Mouse (Mus musculus): ENCODE data around the gene Aff4. TPM values are rescaled to one million over a fixed set of nuclear protein-coding genes. Genes with fewer than 3 reads are reported as not detected.

The Aff4 gene
- polyA plus RNA-seq, 1 experiment: 18.7 TPM

- Histone ChIP-seq H3K27me3 (replicated peaks; ENCODE audit: control insufficient read depth, insufficient read depth, low read length) (no peaks in the 10 kb centered on the region), H3K4me3 (ENCODE audit: insufficient read depth, low read depth, low read length) (no peak overlapping the region), H3K4me1 (ENCODE audit: control insufficient read depth, insufficient read depth, low read length) (peaks cover 4% of the 10 kb centered on the region; the same call in 1 of the 2 replicates), H3K36me3 (ENCODE audit: control insufficient read depth, insufficient read depth, low read length) (no peaks in the 10 kb centered on the region), H3K27ac (ENCODE audit: insufficient read depth, low read depth, low read length) (no peak overlapping the region)
- 87% methylated on average over 8 of the region's 8 CpGs for WGBS
- no peak for DNase-seq
- TF ChIP-seq POLR2A (IDR thresholded peaks at IDR 0.05; ENCODE audit: low read depth, low read length) (no peak), CTCF (conservative IDR thresholded peaks at IDR 0.05; ENCODE audit: insufficient read depth, insufficient read length, low read depth, low read length) (no peak)
Measured at GRCm38 (mm10) chr11:53447996-53448395, 97.4 kb downstream of the Aff4 start.

GRCm38 (mm10) chr11:53448529-53448928, 97.9 kb downstream of the Aff4 start:
- Histone ChIP-seq H3K27me3 (replicated peaks; ENCODE audit: control insufficient read depth, insufficient read depth, low read length) (no peaks in the 10 kb centered on the region), H3K4me3 (ENCODE audit: insufficient read depth, low read depth, low read length) (no peak overlapping the region), H3K27ac (ENCODE audit: insufficient read depth, low read depth, low read length) (no peak overlapping the region), H3K4me1 (ENCODE audit: control insufficient read depth, insufficient read depth, low read length) (peaks cover 4% of the 10 kb centered on the region; the same call in 1 of the 2 replicates), H3K36me3 (ENCODE audit: control insufficient read depth, insufficient read depth, low read length) (no peaks in the 10 kb centered on the region)
- peak; percentile 94 for DNase-seq
- WGBS: 65% methylated on average over 1 of the region's 1 CpGs
- TF ChIP-seq CTCF (conservative IDR thresholded peaks at IDR 0.05; ENCODE audit: insufficient read depth, insufficient read length, low read depth, low read length): no peak
- no peak for TF ChIP-seq POLR2A (IDR thresholded peaks at IDR 0.05; ENCODE audit: low read depth, low read length)

- no peak for DNase-seq
Measured at GRCm38 (mm10) chr11:53450070-53450705, 99.6 kb downstream of the Aff4 start.

GRCm38 (mm10) chr11:53451361-53451760, 100.7 kb downstream of the Aff4 start:
- 46% methylated on average over 2 of the region's 2 CpGs for WGBS
- no peak for DNase-seq
- Histone ChIP-seq H3K4me3 (ENCODE audit: insufficient read depth, low read depth, low read length) (no peak overlapping the region), H3K27ac (ENCODE audit: insufficient read depth, low read depth, low read length) (no peak overlapping the region), H3K27me3 (replicated peaks; ENCODE audit: control insufficient read depth, insufficient read depth, low read length) (no peaks in the 10 kb centered on the region), H3K36me3 (ENCODE audit: control insufficient read depth, insufficient read depth, low read length) (no peaks in the 10 kb centered on the region), H3K4me1 (ENCODE audit: control insufficient read depth, insufficient read depth, low read length) (peaks cover 4% of the 10 kb centered on the region; the same call in 1 of the 2 replicates)
- TF ChIP-seq POLR2A (IDR thresholded peaks at IDR 0.05; ENCODE audit: low read depth, low read length) (no peak), CTCF (conservative IDR thresholded peaks at IDR 0.05; ENCODE audit: insufficient read depth, insufficient read length, low read depth, low read length) (no peak)

More at GRCm38 (mm10) chr11:53450070-53450705, 99.6 kb downstream of the Aff4 start:
- Histone ChIP-seq H3K27ac (ENCODE audit: insufficient read depth, low read depth, low read length) (no peak overlapping the region), H3K27me3 (replicated peaks; ENCODE audit: control insufficient read depth, insufficient read depth, low read length) (no peaks in the 10 kb centered on the region), H3K4me1 (ENCODE audit: control insufficient read depth, insufficient read depth, low read length) (peaks cover 4% of the 10 kb centered on the region; the same call in 1 of the 2 replicates), H3K36me3 (ENCODE audit: control insufficient read depth, insufficient read depth, low read length) (no peaks in the 10 kb centered on the region), H3K4me3 (ENCODE audit: insufficient read depth, low read depth, low read length) (no peak overlapping the region)
- no peak for TF ChIP-seq POLR2A (IDR thresholded peaks at IDR 0.05; ENCODE audit: low read depth, low read length)
- TF ChIP-seq CTCF (conservative IDR thresholded peaks at IDR 0.05; ENCODE audit: insufficient read depth, insufficient read length, low read depth, low read length): no peak
- 26% methylated on average over 15 of the region's 15 CpGs for WGBS

GRCm38 (mm10) chr11:53452396-53452795, 101.8 kb downstream of the Aff4 start:
- Histone ChIP-seq H3K36me3 (ENCODE audit: control insufficient read depth, insufficient read depth, low read length) (no peaks in the 10 kb centered on the region), H3K27ac (ENCODE audit: insufficient read depth, low read depth, low read length) (no peak overlapping the region), H3K4me3 (ENCODE audit: insufficient read depth, low read depth, low read length) (no peak overlapping the region), H3K27me3 (replicated peaks; ENCODE audit: control insufficient read depth, insufficient read depth, low read length) (no peaks in the 10 kb centered on the region), H3K4me1 (ENCODE audit: control insufficient read depth, insufficient read depth, low read length) (peaks cover 4% of the 10 kb centered on the region; the same call in 1 of the 2 replicates)
- no peak for TF ChIP-seq POLR2A (IDR thresholded peaks at IDR 0.05; ENCODE audit: low read depth, low read length)
- no peak for TF ChIP-seq CTCF (conservative IDR thresholded peaks at IDR 0.05; ENCODE audit: insufficient read depth, insufficient read length, low read depth, low read length)
- WGBS: 81% methylated on average over 9 of the region's 9 CpGs
- peak; percentile 65 for DNase-seq

- Histone ChIP-seq H3K27ac (ENCODE audit: insufficient read depth, low read depth, low read length) (no peak overlapping the region), H3K4me3 (ENCODE audit: insufficient read depth, low read depth, low read length) (no peak overlapping the region), H3K27me3 (replicated peaks; ENCODE audit: control insufficient read depth, insufficient read depth, low read length) (no peaks in the 10 kb centered on the region), H3K36me3 (ENCODE audit: control insufficient read depth, insufficient read depth, low read length) (no peaks in the 10 kb centered on the region), H3K4me1 (ENCODE audit: control insufficient read depth, insufficient read depth, low read length) (peaks cover 4% of the 10 kb centered on the region; the same call in 1 of the 2 replicates)
- TF ChIP-seq CTCF (conservative IDR thresholded peaks at IDR 0.05; ENCODE audit: insufficient read depth, insufficient read length, low read depth, low read length) (no peak), POLR2A (IDR thresholded peaks at IDR 0.05; ENCODE audit: low read depth, low read length) (no peak)
- 88% methylated on average over 5 of the region's 5 CpGs for WGBS
- no peak for DNase-seq
Measured at GRCm38 (mm10) chr11:53453031-53453430, 102.4 kb downstream of the Aff4 start.

- Histone ChIP-seq H3K36me3 (ENCODE audit: control insufficient read depth, insufficient read depth, low read length) (no peaks in the 10 kb centered on the region), H3K4me1 (ENCODE audit: control insufficient read depth, insufficient read depth, low read length) (peaks cover 4% of the 10 kb centered on the region; the same call in 1 of the 2 replicates), H3K27ac (ENCODE audit: insufficient read depth, low read depth, low read length) (no peak within 1 kb of the TSS), H3K27me3 (replicated peaks; ENCODE audit: control insufficient read depth, insufficient read depth, low read length) (no peaks in the 10 kb centered on the region), H3K4me3 (ENCODE audit: insufficient read depth, low read depth, low read length) (peak within 1 kb of the TSS; percentile 64)
- WGBS: 5% methylated on average over 42 of the region's 42 CpGs
- TF ChIP-seq POLR2A (IDR thresholded peaks at IDR 0.05; ENCODE audit: low read depth, low read length) (no peak), CTCF (conservative IDR thresholded peaks at IDR 0.05; ENCODE audit: insufficient read depth, insufficient read length, low read depth, low read length) (peak; percentile 55)
- peak; percentile 69 for DNase-seq
Measured at GRCm38 (mm10) chr11:53456474-53457371, 106.1 kb downstream of the Aff4 start, which contains the start of the genes Gm10447 and Shroom1. Gene Gm10447 (minus strand): TSS chr11:53457110. Gene Shroom1 (plus strand): TSS chr11:53457205.

All from kidney, adult 2 months (tissue).